Mouse (Mus musculus) mature B cell (primary cell): Measurements from ENCODE around the gene Cldn14.

Source experiments
- in situ Hi-C: fragments of 300-500 bp; cut with MboI; formaldehyde crosslinking; loops from 2 replicates; pipeline ENCODE4 v1.14.3; 2019

Cldn14 gene

GRCm38 (mm10) chr16:93913881-93914576 lies 94.6 kb downstream of the Cldn14 start:
- in situ Hi-C loops = no loop called here

- in situ Hi-C loops = no loop called here
Observed at GRCm38 (mm10) chr16:93912808-93913207, 95.8 kb downstream of the Cldn14 start.

- in situ Hi-C loops = no loop called here
Observed at GRCm38 (mm10) chr16:93912158-93912557, 96.5 kb downstream of the Cldn14 start.

GRCm38 (mm10) chr16:93910735-93911665 lies 97.6 kb downstream of the Cldn14 start:
- in situ Hi-C loops = no loop called here

GRCm38 (mm10) chr16:93909936-93910335 lies 98.7 kb downstream of the Cldn14 start:
- in situ Hi-C loops = no loop called here

- in situ Hi-C loops = no loop called here
Observed at GRCm38 (mm10) chr16:93908196-93908595, 100.4 kb downstream of the Cldn14 start.

- in situ Hi-C loops = no loop called here
Observed at GRCm38 (mm10) chr16:93907761-93908160, 100.9 kb downstream of the Cldn14 start.

- in situ Hi-C loops = no loop called here
Observed at GRCm38 (mm10) chr16:93906156-93907014, 102.3 kb downstream of the Cldn14 start.

GRCm38 (mm10) chr16:93903027-93903426 lies 105.6 kb downstream of the Cldn14 start:
- in situ Hi-C loops = no loop called here

- in situ Hi-C loops = no loop called here
Observed at GRCm38 (mm10) chr16:93893285-93893684, 115.4 kb downstream of the Cldn14 start.

GRCm38 (mm10) chr16:93890948-93891604 lies 117.6 kb downstream of the Cldn14 start:
- in situ Hi-C loops = no loop called here

GRCm38 (mm10) chr16:93888481-93888880 lies 120.2 kb downstream of the Cldn14 start:
- in situ Hi-C loops = loop anchor here (10.0 kb wide), 1 partner anchor 54 kb away; the partner anchor contains the start of gene Morc3

GRCm38 (mm10) chr16:93884722-93885113 lies 123.9 kb downstream of the Cldn14 start:
- in situ Hi-C loops = loop anchor here (10.0 kb wide), 1 partner anchor 50 kb away; the partner anchor contains the start of gene Morc3

- in situ Hi-C loops = loop anchor here (10.0 kb wide), 1 partner anchor 49 kb away; the partner anchor contains the start of gene Morc3
Observed at GRCm38 (mm10) chr16:93884086-93884721, 124.4 kb downstream of the Cldn14 start.

GRCm38 (mm10) chr16:93883423-93884085 lies 125.1 kb downstream of the Cldn14 start, which contains the start of gene Chaf1b:
Gene Chaf1b (plus strand): TSS chr16:93883901.
- in situ Hi-C loops = loop anchor here (10.0 kb wide), 1 partner anchor 49 kb away; the partner anchor contains the start of gene Morc3

GRCm38 (mm10) chr16:93877612-93878380 lies 130.8 kb downstream of the Cldn14 start:
- in situ Hi-C loops = no loop called here

GRCm38 (mm10) chr16:93874841-93875240 lies 133.8 kb downstream of the Cldn14 start:
- in situ Hi-C loops = no loop called here
